Mouse (Mus musculus) intestine, embryonic 14.5 days (tissue): ENCODE measurements around the gene Olfr215. TPM values are rescaled to one million over a fixed set of nuclear protein-coding genes. Genes with fewer than 3 reads are reported as not detected.
"Not testable (repeated sequence)": the region's sequence is repeated elsewhere in the genome, so short reads cannot be mapped to it uniquely, and the experiment has no call there.

Experiments
- ATAC-seq: fragments of 200-750 bp; cut with Nextera tagmentation; replicated peaks from 2 replicates; pipeline ENCODE4 v1.8.0; 2017; ENCODE audit warnings: low read depth, moderate number of reproducible peaks, moderate TSS enrichment, moderate library complexity; ENCODE audit not compliant: low FRiP score, low TSS enrichment
- DNase-seq: peaks from one replicate; pipeline ENCODE4 v3.0.0-alpha.2; 2018; ENCODE audit warnings: low spot score
- H3K27ac ChIP-seq: fragments of 300-500 bp; sonication (generic); 2 replicates; pipeline ENCODE4 v1.5.1; 2014; ENCODE audit warnings: low read depth, mild to moderate bottlenecking, control low read depth
- H3K27me3 ChIP-seq: fragments of 300-500 bp; sonication (generic); replicated peaks from 2 replicates; pipeline ENCODE4 v1.6.1; 2014; ENCODE audit warnings: low read length, control low read depth; ENCODE audit not compliant: control insufficient read depth, insufficient read depth
- H3K36me3 ChIP-seq: fragments of 300-500 bp; sonication (generic); 2 replicates; pipeline ENCODE4 v1.6.1; 2014; ENCODE audit warnings: low read length, control low read depth; ENCODE audit not compliant: control insufficient read depth, insufficient read depth
- H3K4me1 ChIP-seq: fragments of 300-500 bp; sonication (generic); replicated peaks from 2 replicates; pipeline ENCODE4 v1.6.1; 2014; ENCODE audit warnings: low read length, control low read depth, mixed read lengths; ENCODE audit not compliant: control insufficient read depth, insufficient read depth
- H3K4me2 ChIP-seq: fragments of 300-500 bp; sonication (generic); 2 replicates; pipeline ENCODE4 v1.6.1; 2014; ENCODE audit warnings: low read length
- H3K4me3 ChIP-seq: fragments of 300-500 bp; sonication (generic); 2 replicates; pipeline ENCODE4 v1.5.1; 2014; ENCODE audit warnings: low read depth, low read length, control low read depth, mixed read lengths
- H3K9ac ChIP-seq: fragments of 300-500 bp; sonication (generic); 2 replicates; pipeline ENCODE4 v1.6.1; 2014; ENCODE audit warnings: mild to moderate bottlenecking, low read length
- H3K9me3 ChIP-seq: fragments of 300-500 bp; sonication (generic); 2 replicates; pipeline ENCODE4 v1.6.1; 2016; ENCODE audit warnings: low read length, control low read depth; ENCODE audit not compliant: control insufficient read depth
- WGBS: fragments of 180-500 bp; shearing (Covaris S2); extraction: QIAGEN DNeasy Blood & Tissue Kit; methylation state at CpG from one replicate; pipeline ENCODE4 v1.1.7; 2014; 5-methylcytosine and 5-hydroxymethylcytosine counted together
- polyA plus RNA-seq: library from polyadenylated mRNA; unstranded; fragments of >200 nt; fragmentation: Nextera tagmentation; extraction: Ambion mirVana; gene quantifications from 2 replicates; pipeline ENCODE4 v1.2.1, GENCODE M21; 2014

Olfr215 gene
- polyA plus RNA-seq, 1 experiment from 2014 or later: not detected

- no peak overlapping the region for H3K9ac ChIP-seq
- no peak overlapping the region for H3K4me2 ChIP-seq
- no peaks in the 10 kb centered on the region for H3K36me3 ChIP-seq
- DNase-seq (no peak), ATAC-seq (no peak)
- H3K4me1 ChIP-seq: no peaks in the 10 kb centered on the region
- 78% methylated on average over 2 of the region's 2 CpGs for WGBS
- no peak overlapping the region for H3K27ac ChIP-seq
- no peaks in the 10 kb centered on the region for H3K9me3 ChIP-seq
- H3K27me3 ChIP-seq: no peaks in the 10 kb centered on the region
- no peak overlapping the region for H3K4me3 ChIP-seq
Measured at GRCm38 (mm10) chr6:116615719-116616118, 31.7 kb upstream of the Olfr215 start.

GRCm38 (mm10) chr6:116607230-116607629 lies 23.2 kb upstream of the Olfr215 start:
- Histone ChIP-seq H3K36me3 (no peaks in the 10 kb centered on the region), H3K27me3 (no peaks in the 10 kb centered on the region), H3K4me2 (no peak overlapping the region), H3K4me3 (no peak overlapping the region), H3K9me3 (no peaks in the 10 kb centered on the region), H3K9ac (no peak overlapping the region), H3K4me1 (no peaks in the 10 kb centered on the region), H3K27ac (no peak overlapping the region)
- DNase-seq (no peak), ATAC-seq (no peak)
- 47% methylated on average over 4 of the region's 4 CpGs for WGBS

GRCm38 (mm10) chr6:116600969-116601368 lies 17.0 kb upstream of the Olfr215 start:
- not testable (repeated sequence) for H3K9me3 ChIP-seq, H3K36me3 ChIP-seq, H3K27me3 ChIP-seq, H3K27ac ChIP-seq, H3K9ac ChIP-seq, DNase-seq, H3K4me1 ChIP-seq, H3K4me2 ChIP-seq, ATAC-seq, H3K4me3 ChIP-seq

GRCm38 (mm10) chr6:116569834-116570233 lies 14.2 kb downstream of the Olfr215 start:
- no peaks in the 10 kb centered on the region for H3K36me3 ChIP-seq
- no peak for ATAC-seq
- peak; percentile 57 for DNase-seq
- 38% methylated on average over 3 of the region's 3 CpGs for WGBS
- H3K9ac ChIP-seq: no peak overlapping the region
- no peaks in the 10 kb centered on the region for H3K9me3 ChIP-seq
- no peak overlapping the region for H3K27ac ChIP-seq
- H3K4me2 ChIP-seq: no peak overlapping the region
- H3K27me3 ChIP-seq: no peaks in the 10 kb centered on the region
- H3K4me1 ChIP-seq: no peaks in the 10 kb centered on the region
- no peak overlapping the region for H3K4me3 ChIP-seq

- DNase-seq (no peak), ATAC-seq (no peak)
- Histone ChIP-seq H3K9me3 (no peaks in the 10 kb centered on the region), H3K36me3 (no peaks in the 10 kb centered on the region), H3K4me2 (no peak overlapping the region), H3K4me1 (no peaks in the 10 kb centered on the region), H3K9ac (no peak overlapping the region), H3K27ac (no peak overlapping the region), H3K27me3 (no peaks in the 10 kb centered on the region), H3K4me3 (no peak overlapping the region)
- 64% methylated on average over 3 of the region's 3 CpGs for WGBS
Measured at GRCm38 (mm10) chr6:116554952-116555351, 29.0 kb downstream of the Olfr215 start.

- H3K27me3 ChIP-seq: no peaks in the 10 kb centered on the region
- no peak within 1 kb of the TSS for H3K9ac ChIP-seq
- no peaks in the 10 kb centered on the region for H3K4me1 ChIP-seq
- H3K27ac ChIP-seq: no peak within 1 kb of the TSS
- ATAC-seq (no peak), DNase-seq (no peak)
- H3K36me3 ChIP-seq: no peaks in the 10 kb centered on the region
- no peaks in the 10 kb centered on the region for H3K9me3 ChIP-seq
- WGBS: 78% methylated on average over 1 of the region's 1 CpGs
- no peak within 1 kb of the TSS for H3K4me3 ChIP-seq
- H3K4me2 ChIP-seq: no peak within 1 kb of the TSS
Measured at GRCm38 (mm10) chr6:116553935-116554334, 30.1 kb downstream of the Olfr215 start, which contains the start of gene Olfr214. Gene Olfr214, plus strand, starts transcription at chr6:116554235.

GRCm38 (mm10) chr6:116550841-116551240 lies 33.2 kb downstream of the Olfr215 start, which contains the start of gene Gm5580:
Gene Gm5580, plus strand, starts transcription at chr6:116551141.
- not testable (repeated sequence) for ATAC-seq, H3K9me3 ChIP-seq, H3K27me3 ChIP-seq, H3K4me2 ChIP-seq, H3K36me3 ChIP-seq, H3K4me3 ChIP-seq, H3K9ac ChIP-seq, H3K4me1 ChIP-seq, H3K27ac ChIP-seq, DNase-seq
- WGBS: 94% methylated on average over 11 of the region's 11 CpGs

GRCm38 (mm10) chr6:116542500-116542899 lies 41.5 kb downstream of the Olfr215 start:
- Histone ChIP-seq H3K9me3 (no peaks in the 10 kb centered on the region), H3K4me1 (no peaks in the 10 kb centered on the region), H3K27me3 (no peaks in the 10 kb centered on the region), H3K36me3 (no peaks in the 10 kb centered on the region), H3K4me2 (no peak overlapping the region), H3K27ac (no peak overlapping the region), H3K4me3 (no peak overlapping the region), H3K9ac (no peak overlapping the region)
- DNase-seq: no peak
- 75% methylated on average over 2 of the region's 2 CpGs for WGBS
- ATAC-seq: no peak

- WGBS: 72% methylated on average over 1 of the region's 1 CpGs
Measured at GRCm38 (mm10) chr6:116538156-116538555, 45.8 kb downstream of the Olfr215 start, which contains the start of gene Olfr213. Gene Olfr213, plus strand, starts transcription at chr6:116538456.

More at GRCm38 (mm10) chr6:116538156-116538555, 45.8 kb downstream of the Olfr215 start, which contains the start of gene Olfr213:
- Histone ChIP-seq H3K4me1 (no peaks in the 10 kb centered on the region), H3K4me3 (no peak within 1 kb of the TSS), H3K9ac (no peak within 1 kb of the TSS), H3K4me2 (no peak within 1 kb of the TSS), H3K27ac (no peak within 1 kb of the TSS), H3K36me3 (no peaks in the 10 kb centered on the region), H3K9me3 (no peaks in the 10 kb centered on the region), H3K27me3 (no peaks in the 10 kb centered on the region)
- DNase-seq (no peak), ATAC-seq (no peak)
